Mouse (Mus musculus): ENCODE results near the gene Foxp1. TPM values are rescaled to one million over a fixed set of nuclear protein-coding genes. Genes with fewer than 3 reads are reported as not detected.

Foxp1 gene
- polyA plus RNA-seq, 1 experiment from 2014 or later: 65.4 TPM

DNA sequence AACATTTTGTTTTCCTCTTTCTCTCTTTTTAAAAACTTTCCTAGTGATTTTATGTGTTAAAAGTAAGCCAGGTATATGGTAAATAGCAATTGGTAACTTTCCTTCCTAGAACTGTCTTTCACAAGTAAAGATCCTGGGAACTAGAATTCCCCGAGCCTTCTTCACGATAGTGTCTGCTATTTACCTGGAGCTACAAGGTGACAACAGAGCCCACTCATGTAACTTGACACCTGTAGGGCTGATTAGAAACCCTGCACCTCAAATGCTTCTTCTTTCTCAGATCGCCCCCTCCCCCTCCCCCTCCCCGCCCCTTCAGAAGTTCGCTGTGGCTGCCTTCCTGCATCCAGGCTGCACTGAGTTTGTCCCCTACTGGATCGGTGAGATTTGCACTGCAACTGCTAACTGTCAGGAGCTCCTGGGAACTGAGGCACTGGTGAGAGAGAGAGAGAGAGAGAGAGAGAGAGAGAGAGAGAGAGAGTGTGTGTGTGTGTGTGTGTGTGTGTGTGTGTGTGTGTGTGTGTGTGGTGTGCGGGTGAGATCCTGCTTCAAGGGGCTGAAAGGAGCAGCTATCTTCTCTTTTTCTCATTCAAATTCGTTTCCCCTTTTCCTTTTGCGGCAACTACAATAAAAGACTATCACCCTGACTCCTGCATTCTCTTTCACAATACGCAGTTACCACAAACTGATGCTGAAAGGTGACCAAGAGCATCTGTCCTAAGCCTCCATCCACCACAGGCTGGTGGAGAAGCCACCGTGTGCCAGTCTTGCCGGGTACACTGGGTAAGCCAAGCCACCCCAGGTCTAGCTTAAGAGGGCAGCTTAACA is 259.2 kb downstream of the Foxp1 start:
- H3K9ac ChIP-seq (ENCODE audit: low read length): no peak overlapping the region
- WGBS: 10% methylated on average over 11 of the region's 12 CpGs
- DNase-seq (ENCODE audit: low spot score) (no peak), ATAC-seq (ENCODE audit: insufficient number of reproducible peaks, low FRiP score, low TSS enrichment, low read depth) (no peak)
- H3K4me2 ChIP-seq (ENCODE audit: low read depth, severe bottlenecking): no peak overlapping the region
- H3K27me3 ChIP-seq (ENCODE audit: control insufficient read depth, insufficient read depth, low read length): no peaks in the 10 kb centered on the region
- no peaks in the 10 kb centered on the region for H3K9me3 ChIP-seq (ENCODE audit: control insufficient read depth, low read length)
- H3K4me1 ChIP-seq (ENCODE audit: control insufficient read depth, insufficient read depth, low read length): peaks cover 16% of the 10 kb centered on the region; the same call in 1 of the 2 replicates
- H3K36me3 ChIP-seq (ENCODE audit: control insufficient read depth, insufficient read depth, low read length): no peaks in the 10 kb centered on the region
- H3K27ac ChIP-seq (replicated peaks; ENCODE audit: low read depth, low read length): no peak overlapping the region
- no peak overlapping the region for H3K4me3 ChIP-seq (ENCODE audit: low read depth, low read length)

DNA sequence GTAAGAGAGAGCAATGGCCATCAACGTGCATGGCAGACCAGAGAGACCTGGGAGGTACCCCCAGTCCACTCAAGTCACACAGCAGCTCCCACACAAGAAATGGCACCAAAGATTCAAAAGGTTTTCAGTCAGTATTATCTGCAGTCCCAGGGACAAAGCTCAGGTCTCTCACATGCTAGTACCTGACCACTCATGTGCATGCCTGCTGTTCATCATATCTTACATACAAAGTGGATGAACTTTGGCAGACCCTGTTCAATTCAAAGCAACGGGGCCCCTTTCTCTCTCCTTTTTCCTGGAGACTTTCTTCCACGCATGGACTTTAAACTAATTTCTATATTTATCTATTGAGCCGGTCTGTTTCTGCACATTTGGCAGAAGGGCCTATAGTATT is 260.8 kb downstream of the Foxp1 start:
- Histone ChIP-seq H3K4me1 (ENCODE audit: control insufficient read depth, insufficient read depth, low read length) (peaks cover 16% of the 10 kb centered on the region; the same call in 1 of the 2 replicates), H3K27ac (replicated peaks; ENCODE audit: low read depth, low read length) (no peak overlapping the region), H3K27me3 (ENCODE audit: control insufficient read depth, insufficient read depth, low read length) (no peaks in the 10 kb centered on the region), H3K4me3 (ENCODE audit: low read depth, low read length) (no peak overlapping the region), H3K9me3 (ENCODE audit: control insufficient read depth, low read length) (no peaks in the 10 kb centered on the region), H3K36me3 (ENCODE audit: control insufficient read depth, insufficient read depth, low read length) (no peaks in the 10 kb centered on the region), H3K9ac (ENCODE audit: low read length) (no peak overlapping the region), H3K4me2 (ENCODE audit: low read depth, severe bottlenecking) (no peak overlapping the region)
- ATAC-seq (ENCODE audit: insufficient number of reproducible peaks, low FRiP score, low TSS enrichment, low read depth) (no peak), DNase-seq (ENCODE audit: low spot score) (no peak)
- 78% methylated on average over 4 of the region's 4 CpGs for WGBS

DNA sequence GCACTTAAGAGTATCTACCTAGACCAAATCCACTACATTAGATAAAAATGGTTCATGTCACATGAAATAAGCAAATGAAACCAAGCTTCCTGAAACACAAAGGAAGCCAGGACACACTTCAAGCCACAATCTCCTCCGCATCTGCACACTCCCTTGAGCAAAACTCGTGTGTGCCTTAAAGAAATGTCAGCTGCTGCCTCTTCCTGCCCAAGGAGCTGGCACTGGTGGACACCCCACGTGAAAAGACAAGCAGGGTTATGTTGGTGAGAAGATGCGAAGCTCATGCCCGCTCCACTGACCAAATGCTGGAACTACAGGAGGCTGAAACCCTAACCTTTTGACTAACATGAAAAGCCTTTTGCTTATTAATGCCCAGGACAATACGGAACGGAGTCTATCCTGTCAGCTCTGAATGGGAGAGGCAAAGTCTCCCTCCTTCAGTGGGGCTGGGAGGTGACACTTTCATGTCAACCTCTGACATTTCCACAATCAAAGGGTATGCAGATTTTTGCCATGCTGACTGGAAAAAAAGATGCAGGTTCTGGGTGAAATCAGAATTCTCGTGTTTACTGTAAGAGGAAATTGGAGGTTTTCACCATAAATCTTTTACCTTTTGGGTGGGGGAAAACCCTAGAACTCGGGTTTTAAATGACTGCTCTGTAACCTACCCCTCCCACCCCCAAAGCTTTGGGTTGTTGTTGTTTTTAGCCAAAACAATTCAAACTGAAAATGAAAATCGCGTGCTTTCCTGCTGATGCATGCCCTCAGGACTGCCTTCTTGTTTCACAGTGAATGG is 261.4 kb downstream of the Foxp1 start:
- peaks cover 13% of the 10 kb centered on the region; the same call in 1 of the 2 replicates for H3K4me1 ChIP-seq (ENCODE audit: control insufficient read depth, insufficient read depth, low read length)
- no peak overlapping the region for H3K4me3 ChIP-seq (ENCODE audit: low read depth, low read length)
- no peak overlapping the region for H3K4me2 ChIP-seq (ENCODE audit: low read depth, severe bottlenecking)
- H3K9me3 ChIP-seq (ENCODE audit: control insufficient read depth, low read length): no peaks in the 10 kb centered on the region
- no peak overlapping the region for H3K27ac ChIP-seq (replicated peaks; ENCODE audit: low read depth, low read length)
- ATAC-seq (ENCODE audit: insufficient number of reproducible peaks, low FRiP score, low TSS enrichment, low read depth) (no peak), DNase-seq (ENCODE audit: low spot score) (no peak)
- no peaks in the 10 kb centered on the region for H3K27me3 ChIP-seq (ENCODE audit: control insufficient read depth, insufficient read depth, low read length)
- WGBS: 57% methylated on average over 11 of the region's 11 CpGs
- H3K36me3 ChIP-seq (ENCODE audit: control insufficient read depth, insufficient read depth, low read length): no peaks in the 10 kb centered on the region
- no peak overlapping the region for H3K9ac ChIP-seq (ENCODE audit: low read length)

DNA sequence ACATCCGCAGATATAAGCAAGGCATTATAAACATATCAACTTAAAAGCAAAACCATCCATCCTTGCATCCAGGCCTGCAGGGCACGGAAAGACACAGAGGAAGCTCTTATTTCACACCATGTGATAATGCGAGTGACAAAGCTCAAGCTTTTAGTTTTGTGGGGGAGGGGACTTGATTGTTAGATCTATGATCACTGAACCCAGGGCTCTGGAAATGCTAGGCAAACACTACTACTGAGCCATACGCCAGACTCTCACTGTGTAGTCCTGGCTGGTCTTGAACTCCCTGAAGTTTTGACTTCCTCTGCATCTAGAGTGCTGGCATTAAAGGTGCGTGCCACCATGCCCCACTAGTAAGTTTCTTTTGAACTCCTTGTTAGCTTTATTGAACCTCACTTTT is 264.2 kb downstream of the Foxp1 start:
- ATAC-seq (ENCODE audit: insufficient number of reproducible peaks, low FRiP score, low TSS enrichment, low read depth): no peak
- WGBS: 74% methylated on average over 5 of the region's 5 CpGs

DNA sequence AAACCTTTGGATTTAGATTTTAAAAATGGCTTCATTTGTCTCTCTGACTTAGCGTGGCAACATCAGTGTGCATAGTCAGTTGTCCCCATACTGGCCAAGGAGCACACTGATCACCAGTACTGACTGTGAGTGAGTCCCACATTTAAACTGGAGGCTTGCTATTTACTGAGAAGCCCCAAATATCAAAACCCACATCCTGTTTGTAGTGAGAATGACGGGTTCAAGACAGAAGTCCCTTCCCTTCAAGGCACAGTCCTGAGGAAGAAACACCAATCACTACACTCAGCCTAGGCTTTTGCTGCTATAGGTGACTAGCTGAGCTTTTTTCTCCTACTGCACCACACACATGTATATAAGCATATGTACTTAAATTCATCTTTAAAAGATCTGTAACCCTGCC is 264.8 kb downstream of the Foxp1 start:
- Histone ChIP-seq H3K27ac (replicated peaks; ENCODE audit: low read depth, low read length) (no peak overlapping the region), H3K36me3 (ENCODE audit: control insufficient read depth, insufficient read depth, low read length) (no peaks in the 10 kb centered on the region), H3K27me3 (ENCODE audit: control insufficient read depth, insufficient read depth, low read length) (no peaks in the 10 kb centered on the region), H3K4me1 (ENCODE audit: control insufficient read depth, insufficient read depth, low read length) (peaks cover 2% of the 10 kb centered on the region; the same call in 1 of the 2 replicates), H3K9me3 (ENCODE audit: control insufficient read depth, low read length) (no peaks in the 10 kb centered on the region), H3K4me2 (ENCODE audit: low read depth, severe bottlenecking) (no peak overlapping the region), H3K9ac (ENCODE audit: low read length) (no peak overlapping the region), H3K4me3 (ENCODE audit: low read depth, low read length) (no peak overlapping the region)
- DNase-seq (ENCODE audit: low spot score): no peak
- no peak for ATAC-seq (ENCODE audit: insufficient number of reproducible peaks, low FRiP score, low TSS enrichment, low read depth)
- WGBS: 79% methylated on average over 2 of the region's 2 CpGs

More for the DNA sequence above, 264.2 kb downstream of the Foxp1 start:
- DNase-seq (ENCODE audit: low spot score): no peak
- no peak overlapping the region for H3K4me3 ChIP-seq (ENCODE audit: low read depth, low read length)
- H3K4me1 ChIP-seq (ENCODE audit: control insufficient read depth, insufficient read depth, low read length): peaks cover 4% of the 10 kb centered on the region; the same call in 1 of the 2 replicates
- H3K27me3 ChIP-seq (ENCODE audit: control insufficient read depth, insufficient read depth, low read length): no peaks in the 10 kb centered on the region
- H3K9ac ChIP-seq (ENCODE audit: low read length): no peak overlapping the region
- H3K4me2 ChIP-seq (ENCODE audit: low read depth, severe bottlenecking): no peak overlapping the region
- no peaks in the 10 kb centered on the region for H3K36me3 ChIP-seq (ENCODE audit: control insufficient read depth, insufficient read depth, low read length)
- H3K27ac ChIP-seq (replicated peaks; ENCODE audit: low read depth, low read length): no peak overlapping the region
- H3K9me3 ChIP-seq (ENCODE audit: control insufficient read depth, low read length): no peaks in the 10 kb centered on the region

DNA sequence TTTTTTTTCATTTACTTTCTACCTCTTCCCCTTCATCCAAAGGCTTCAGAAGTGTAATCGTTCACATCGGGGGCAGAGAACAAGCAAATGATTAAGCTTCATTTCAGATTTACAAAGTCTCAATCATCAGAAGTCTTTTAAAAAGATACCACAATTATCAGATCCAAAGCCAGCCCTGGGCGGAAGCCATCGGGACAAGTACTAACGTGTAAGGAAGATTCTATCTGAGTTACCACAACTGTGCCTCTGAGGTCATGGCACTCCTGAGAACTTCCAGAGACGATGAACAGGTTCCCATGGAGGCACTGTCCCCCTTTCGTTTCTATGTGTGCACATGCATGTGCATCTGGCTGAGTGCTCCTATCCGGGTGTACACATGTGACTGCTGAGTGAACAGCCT is 269.2 kb downstream of the Foxp1 start:
- Histone ChIP-seq H3K9ac (ENCODE audit: low read length) (no peak overlapping the region), H3K27me3 (ENCODE audit: control insufficient read depth, insufficient read depth, low read length) (no peaks in the 10 kb centered on the region), H3K4me2 (ENCODE audit: low read depth, severe bottlenecking) (no peak overlapping the region), H3K27ac (replicated peaks; ENCODE audit: low read depth, low read length) (no peak overlapping the region), H3K36me3 (ENCODE audit: control insufficient read depth, insufficient read depth, low read length) (no peaks in the 10 kb centered on the region), H3K4me1 (ENCODE audit: control insufficient read depth, insufficient read depth, low read length) (no peaks in the 10 kb centered on the region), H3K4me3 (ENCODE audit: low read depth, low read length) (no peak overlapping the region), H3K9me3 (ENCODE audit: control insufficient read depth, low read length) (no peaks in the 10 kb centered on the region)
- WGBS: 80% methylated on average over 8 of the region's 8 CpGs
- no peak for ATAC-seq (ENCODE audit: insufficient number of reproducible peaks, low FRiP score, low TSS enrichment, low read depth)
- DNase-seq (ENCODE audit: low spot score): no peak

DNA sequence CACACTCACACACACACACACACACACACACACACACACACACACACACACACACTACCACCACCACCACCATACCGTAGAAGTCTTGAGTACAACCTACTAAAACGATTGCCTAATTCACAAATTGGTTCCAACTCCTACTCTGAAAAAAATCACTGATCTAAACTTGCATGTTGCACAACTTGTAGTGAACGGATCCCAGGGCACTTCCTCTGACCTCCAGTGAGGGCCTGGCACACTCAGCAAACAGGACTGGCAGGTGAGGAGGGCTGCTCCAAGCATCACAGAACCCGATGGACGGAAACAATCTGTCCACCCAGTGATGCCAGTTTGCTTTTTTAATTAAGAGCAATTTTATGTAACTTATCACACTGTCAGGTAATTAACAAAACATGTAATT is 269.7 kb downstream of the Foxp1 start:
- Histone ChIP-seq H3K27ac (replicated peaks; ENCODE audit: low read depth, low read length) (no peak overlapping the region), H3K27me3 (ENCODE audit: control insufficient read depth, insufficient read depth, low read length) (no peaks in the 10 kb centered on the region), H3K4me3 (ENCODE audit: low read depth, low read length) (no peak overlapping the region), H3K36me3 (ENCODE audit: control insufficient read depth, insufficient read depth, low read length) (no peaks in the 10 kb centered on the region), H3K4me2 (ENCODE audit: low read depth, severe bottlenecking) (no peak overlapping the region), H3K9me3 (ENCODE audit: control insufficient read depth, low read length) (no peaks in the 10 kb centered on the region), H3K4me1 (ENCODE audit: control insufficient read depth, insufficient read depth, low read length) (no peaks in the 10 kb centered on the region), H3K9ac (ENCODE audit: low read length) (no peak overlapping the region)
- 79% methylated on average over 5 of the region's 5 CpGs for WGBS
- no peak for ATAC-seq (ENCODE audit: insufficient number of reproducible peaks, low FRiP score, low TSS enrichment, low read depth)
- DNase-seq (ENCODE audit: low spot score): no peak

DNA sequence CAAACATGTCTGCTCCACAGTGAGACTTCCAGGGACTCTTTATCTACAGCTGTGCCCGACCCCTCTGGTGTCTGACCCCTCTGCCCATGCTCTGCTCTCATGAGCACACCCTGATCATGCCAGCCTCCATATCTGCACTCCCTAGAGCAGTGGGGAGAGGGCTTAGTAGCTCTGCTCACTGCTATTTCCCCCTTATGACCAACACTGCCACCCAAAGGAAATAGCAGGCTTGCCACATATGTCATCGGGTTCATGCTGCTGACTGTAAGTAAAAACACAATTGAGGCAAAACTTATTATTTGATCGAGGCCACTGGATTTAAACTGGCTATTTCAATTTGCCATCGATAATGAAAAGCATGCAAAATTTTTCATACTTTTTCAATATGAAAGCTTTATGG is 270.6 kb downstream of the Foxp1 start:
- Histone ChIP-seq H3K27ac (replicated peaks; ENCODE audit: low read depth, low read length) (no peak overlapping the region), H3K9me3 (ENCODE audit: control insufficient read depth, low read length) (no peaks in the 10 kb centered on the region), H3K36me3 (ENCODE audit: control insufficient read depth, insufficient read depth, low read length) (no peaks in the 10 kb centered on the region), H3K4me1 (ENCODE audit: control insufficient read depth, insufficient read depth, low read length) (no peaks in the 10 kb centered on the region), H3K4me2 (ENCODE audit: low read depth, severe bottlenecking) (no peak overlapping the region), H3K4me3 (ENCODE audit: low read depth, low read length) (no peak overlapping the region), H3K27me3 (ENCODE audit: control insufficient read depth, insufficient read depth, low read length) (no peaks in the 10 kb centered on the region), H3K9ac (ENCODE audit: low read length) (no peak overlapping the region)
- ATAC-seq (ENCODE audit: insufficient number of reproducible peaks, low FRiP score, low TSS enrichment, low read depth) (no peak), DNase-seq (ENCODE audit: low spot score) (no peak)
- WGBS: 95% methylated on average over 4 of the region's 4 CpGs

Data from limb, embryonic 11.5 days (tissue).